Mouse (Mus musculus) thymus, adult 2 months (tissue): ENCODE results near the gene Atg101. TPM values are rescaled to one million over a fixed set of nuclear protein-coding genes. Genes with fewer than 3 reads are reported as not detected.

ENCODE experiments used
- DNase-seq: peaks from one replicate; pipeline ENCODE4 v3.0.0; 2021
- H3K27ac ChIP-seq: fragments of 200-500 bp; 2 replicates; pipeline ENCODE4 v1.5.1; 2012; ENCODE audit warnings: low read length, control low read depth; ENCODE audit not compliant: control insufficient read depth, insufficient read depth
- H3K27me3 ChIP-seq: fragments of 200-500 bp; 2 replicates; pipeline ENCODE4 v1.6.1; 2012; ENCODE audit warnings: mild to moderate bottlenecking, low read length, moderate library complexity, mixed read lengths; ENCODE audit not compliant: control insufficient read depth, insufficient read depth
- H3K36me3 ChIP-seq: fragments of 200-500 bp; 2 replicates; pipeline ENCODE4 v1.6.1; 2012; ENCODE audit warnings: mild to moderate bottlenecking, low read length, moderate library complexity; ENCODE audit not compliant: control insufficient read depth, insufficient read depth
- H3K4me1 ChIP-seq: fragments of 200-500 bp; replicated peaks from 2 replicates; pipeline ENCODE4 v1.6.1; 2012; ENCODE audit warnings: low read length; ENCODE audit not compliant: control insufficient read depth, insufficient read depth
- H3K4me3 ChIP-seq: fragments of 200-500 bp; 2 replicates; pipeline ENCODE4 v1.5.1; 2012; ENCODE audit warnings: mild to moderate bottlenecking, low read length, control low read depth, moderate library complexity; ENCODE audit not compliant: control insufficient read depth, insufficient read depth
- CTCF ChIP-seq: fragments of 200-500 bp; IDR thresholded peaks from 2 replicates; pipeline ENCODE4 v1.5.1; 2012; ENCODE audit warnings: mild to moderate bottlenecking, control low read depth, low read length, moderate library complexity, borderline replicate concordance; ENCODE audit not compliant: control insufficient read depth, poor library complexity, insufficient read depth; ENCODE audit errors: extremely low read depth
- POLR2A ChIP-seq: fragments of 200-500 bp; IDR thresholded peaks from 2 replicates; pipeline ENCODE4 v1.6.1; 2012; ENCODE audit warnings: mild to moderate bottlenecking, low read length, control low read depth, moderate library complexity; ENCODE audit not compliant: control insufficient read depth, poor library complexity, insufficient read depth; ENCODE audit errors: extremely low read depth
- WGBS: fragments of 180-500 bp; shearing (Covaris S2); methylation state at CpG from one replicate; pipeline ENCODE4 v1.1.7; 2018; 5-methylcytosine and 5-hydroxymethylcytosine counted together
- polyA plus RNA-seq: library from polyadenylated mRNA; depleted of rRNA; stranded (reverse); fragments of >200 nt; gene quantifications from 2 replicates; pipeline ENCODE4 v1.2.3, GENCODE M21; 2012

Gene Atg101
- polyA plus RNA-seq, 1 experiment, result 75.2 TPM

DNA sequence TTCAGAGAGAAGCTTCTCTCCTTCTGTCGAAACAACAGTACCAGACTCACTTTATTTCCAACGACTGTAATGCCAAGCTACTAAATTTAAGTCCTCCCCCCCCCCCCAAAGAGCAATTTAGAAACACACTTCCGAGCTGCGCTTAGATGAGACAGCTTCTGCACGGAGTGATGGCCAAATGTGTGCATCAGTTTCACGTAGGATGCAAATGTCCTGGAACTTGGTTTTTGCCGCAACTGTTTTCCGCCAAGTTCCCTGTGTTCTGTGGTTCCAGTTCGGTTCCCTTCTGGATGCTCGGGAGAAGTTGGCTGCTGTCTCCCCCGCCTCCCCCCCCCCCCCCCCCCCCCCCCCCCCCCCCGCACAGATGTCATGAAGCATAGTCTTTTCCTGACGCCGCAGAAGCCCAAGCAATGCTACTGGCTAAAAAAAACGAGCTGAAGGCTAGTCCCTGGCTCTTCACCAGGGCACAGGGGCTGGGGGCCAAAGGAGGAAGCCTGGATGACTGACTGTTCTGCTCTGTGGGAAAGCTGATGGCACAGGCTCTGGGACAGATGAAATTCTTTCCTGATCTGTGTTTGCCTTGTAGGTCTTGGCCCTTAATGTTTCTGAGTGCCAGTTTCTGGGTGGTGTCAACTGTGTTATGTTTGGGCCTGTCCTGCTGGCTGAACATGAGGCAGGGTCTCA lies 27.2 kb downstream of the Atg101 start:
- Histone ChIP-seq H3K4me1 (peaks cover 2% of the 10 kb centered on the region), H3K36me3 (no peaks in the 10 kb centered on the region), H3K27ac (no peak overlapping the region), H3K27me3 (no peaks in the 10 kb centered on the region), H3K4me3 (no peak overlapping the region)
- no peak for DNase-seq
- TF ChIP-seq CTCF (no peak), POLR2A (no peak)
- 55% methylated on average over 14 of the region's 15 CpGs for whole genome bisulfite sequencing

DNA sequence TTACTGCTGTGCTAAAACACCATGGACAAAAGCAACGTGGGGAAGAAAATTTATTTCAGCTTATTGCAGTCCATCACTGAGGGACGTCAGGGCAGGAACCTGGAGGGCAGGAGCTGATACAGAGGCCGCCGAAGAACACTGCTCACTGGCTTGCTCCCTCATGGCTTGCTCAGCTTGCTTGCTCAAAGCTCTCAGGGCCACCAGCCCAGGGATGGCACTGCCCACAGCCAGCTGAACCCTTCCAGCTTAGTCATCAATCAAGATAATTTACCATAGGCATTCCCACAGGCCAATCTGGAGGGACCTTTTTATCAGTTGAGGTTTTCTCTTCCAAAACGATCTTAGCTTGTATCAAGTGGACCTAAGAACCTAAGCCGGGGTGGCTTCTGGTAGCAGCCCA lies 27.9 kb downstream of the Atg101 start:
- Histone ChIP-seq H3K4me3 (no peak overlapping the region), H3K27me3 (no peaks in the 10 kb centered on the region), H3K4me1 (peaks cover 7% of the 10 kb centered on the region), H3K27ac (no peak overlapping the region), H3K36me3 (no peaks in the 10 kb centered on the region)
- WGBS, result 83% methylated on average over 6 of the region's 6 CpGs
- DNase-seq, result no peak
- TF ChIP-seq POLR2A (no peak), CTCF (no peak)

DNA sequence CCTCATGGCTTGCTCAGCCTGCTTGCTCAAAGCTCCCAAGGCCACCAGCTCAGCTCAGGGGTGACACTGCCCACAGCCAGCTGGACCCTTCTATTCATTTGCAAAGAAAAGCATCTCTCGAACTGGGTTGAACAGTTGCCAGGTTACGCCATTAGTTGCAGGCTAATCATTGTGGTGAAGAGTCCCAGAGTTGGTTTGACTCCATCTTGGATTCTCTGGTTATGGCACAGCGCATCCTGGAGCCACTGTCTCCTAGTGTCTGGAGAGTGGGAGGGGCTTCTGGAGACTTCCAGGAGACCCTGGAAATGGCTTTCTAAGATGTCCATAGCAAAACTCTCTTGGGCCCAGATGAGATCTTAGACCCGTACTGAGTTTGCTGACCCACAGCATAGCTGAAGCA lies 31.3 kb downstream of the Atg101 start:
- no peak overlapping the region for H3K4me3 ChIP-seq
- no peak for DNase-seq
- TF ChIP-seq CTCF (no peak), POLR2A (no peak)
- peaks cover 7% of the 10 kb centered on the region for H3K4me1 ChIP-seq
- H3K27me3 ChIP-seq, result no peaks in the 10 kb centered on the region
- no peak overlapping the region for H3K27ac ChIP-seq
- WGBS, result 93% methylated on average over 4 of the region's 4 CpGs
- no peaks in the 10 kb centered on the region for H3K36me3 ChIP-seq

DNA sequence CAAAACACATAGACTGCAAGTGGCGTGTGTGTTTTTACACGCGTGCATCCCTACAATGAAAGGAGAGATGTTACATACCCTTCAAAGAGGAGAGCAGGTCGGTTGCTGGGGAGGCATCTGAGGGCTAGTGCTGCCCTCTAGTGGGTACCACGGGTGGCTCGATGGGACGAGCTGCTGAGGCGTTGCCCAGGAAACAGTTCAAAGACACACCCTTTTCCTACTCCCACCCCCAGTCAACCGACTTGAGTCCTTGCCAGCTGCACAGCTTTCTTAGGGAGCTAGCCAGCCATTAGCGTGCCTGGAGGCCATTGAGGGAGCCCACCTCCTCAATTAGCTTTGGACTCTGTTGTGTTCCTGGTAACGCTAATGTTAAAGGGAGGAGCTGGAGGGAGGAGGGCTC lies 31.8 kb downstream of the Atg101 start:
- Histone ChIP-seq H3K36me3 (no peaks in the 10 kb centered on the region), H3K4me1 (peaks cover 7% of the 10 kb centered on the region), H3K4me3 (no peak overlapping the region), H3K27me3 (no peaks in the 10 kb centered on the region), H3K27ac (no peak overlapping the region)
- DNase-seq, result peak; percentile 90
- no peak for TF ChIP-seq POLR2A
- peak; percentile 97 for TF ChIP-seq CTCF
- WGBS, result 0% methylated on average over 11 of the region's 11 CpGs

DNA sequence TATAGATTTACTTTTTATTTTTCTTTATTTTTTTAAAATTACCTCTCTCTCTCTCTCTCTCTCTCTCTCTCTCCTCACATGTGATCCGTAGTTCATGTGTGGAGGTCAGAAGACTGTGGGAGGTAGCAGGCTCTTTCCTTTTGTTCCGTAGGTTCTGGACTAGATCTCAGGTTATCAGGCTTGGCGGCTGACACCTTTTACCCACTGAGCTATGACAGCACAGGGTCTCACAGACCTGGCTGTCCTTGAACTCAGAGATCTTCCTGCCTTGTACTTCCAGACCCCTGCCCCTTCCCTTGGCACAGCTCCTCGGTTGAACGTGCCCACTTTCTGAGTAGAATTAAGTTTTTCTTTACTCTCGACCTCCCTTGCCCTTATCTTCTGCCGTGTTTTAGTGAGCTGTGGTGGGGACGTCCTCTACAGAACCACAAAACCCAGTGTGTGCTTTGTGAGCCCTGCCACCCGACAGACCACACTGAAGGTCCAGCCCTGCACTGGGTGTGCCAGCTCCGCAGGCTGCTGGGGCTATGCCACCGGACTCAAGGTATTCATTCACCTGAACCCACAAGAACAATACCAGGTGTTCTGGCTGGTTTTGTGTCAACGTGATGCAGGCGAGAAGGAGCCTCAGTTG lies 32.3 kb downstream of the Atg101 start:
- no peak for DNase-seq
- WGBS, result 15% methylated on average over 13 of the region's 13 CpGs
- no peak for TF ChIP-seq POLR2A
- TF ChIP-seq CTCF, result no peak
- Histone ChIP-seq H3K27ac (no peak overlapping the region), H3K4me3 (no peak overlapping the region), H3K36me3 (no peaks in the 10 kb centered on the region), H3K4me1 (peaks cover 7% of the 10 kb centered on the region), H3K27me3 (no peaks in the 10 kb centered on the region)

DNA sequence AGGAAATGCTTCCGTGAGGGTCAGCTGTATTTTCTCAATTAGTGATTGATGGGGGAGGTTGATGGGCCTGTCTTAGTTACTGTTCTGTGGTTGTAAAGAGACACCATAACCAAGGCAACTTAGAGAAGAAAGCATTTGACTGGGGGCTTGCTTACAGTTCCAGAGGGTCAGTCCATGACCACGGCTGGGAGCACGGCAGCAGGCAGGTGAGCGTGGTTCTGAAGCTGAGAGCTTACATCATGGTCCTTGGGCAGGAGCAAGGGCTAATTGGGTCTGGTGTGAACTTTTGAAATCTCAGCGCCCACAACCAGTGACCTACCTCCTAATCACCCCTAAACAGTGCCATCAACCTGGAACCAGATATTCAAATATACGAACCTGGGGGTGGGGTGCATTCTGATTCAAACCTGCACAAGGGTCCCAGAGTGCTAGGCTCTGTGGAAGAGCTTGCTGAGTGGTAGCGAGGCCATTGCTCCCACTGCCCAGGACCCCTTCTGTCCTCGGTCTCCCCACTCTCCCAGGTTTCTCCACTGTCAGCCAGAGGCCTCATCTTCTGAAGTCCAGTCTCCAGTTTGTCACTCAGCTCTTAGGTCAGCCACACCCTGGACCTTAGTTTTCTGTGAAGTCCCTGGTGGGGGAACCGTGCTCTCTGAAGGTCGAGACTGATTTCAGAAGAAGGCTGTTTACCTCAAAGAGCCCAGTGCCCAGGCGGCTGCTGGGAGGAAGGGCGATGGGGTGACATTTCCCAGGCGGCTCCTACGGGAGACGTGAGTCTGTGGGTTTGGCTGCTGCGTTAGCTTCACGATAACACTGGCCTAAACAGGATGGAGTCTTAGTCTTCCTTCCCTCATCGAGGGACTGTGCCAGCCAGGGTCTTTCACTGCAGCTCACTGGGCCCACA lies 33.1 kb downstream of the Atg101 start:
- H3K4me1 ChIP-seq, result peaks cover 7% of the 10 kb centered on the region
- DNase-seq, result no peak
- no peak overlapping the region for H3K4me3 ChIP-seq
- no peaks in the 10 kb centered on the region for H3K36me3 ChIP-seq
- no peak overlapping the region for H3K27ac ChIP-seq
- WGBS, result 32% methylated on average over 18 of the region's 18 CpGs
- TF ChIP-seq POLR2A (no peak), CTCF (no peak)
- no peaks in the 10 kb centered on the region for H3K27me3 ChIP-seq
